In genomic region chrX:11807253-11807882, GRCm38 (mm10) we compare ENCODE assay signal across 8 mouse cellular contexts.
A peak's percentile ranks its signal among the peaks of the same experiment; 100 is the strongest.
DNase-seq lines count a peak whose midpoint lies in the region; ATAC-seq lines count a peak whose summit lies in the region.

No protein-coding gene starts in this region.

- 3% methylated on average over 60 of the region's 71 CpGs for WGBS in forebrain, embryonic 12.5 days
- 3% methylated on average over 63 of the region's 71 CpGs for WGBS in limb, embryonic 10.5 days
- 4% methylated on average over 54 of the region's 71 CpGs for WGBS in midbrain, embryonic 13.5 days

- peak overlapping the region; percentile 36 for H3K4me3 ChIP-seq in forebrain, embryonic 12.5 days (replicated peaks)
- peak overlapping the region; percentile 55 for H3K4me3 ChIP-seq in limb, embryonic 10.5 days
- H3K4me3 ChIP-seq in midbrain, embryonic 13.5 days (replicated peaks): peak overlapping the region; percentile 39

- peaks cover 31% of the 10 kb centered on the region for H3K4me1 ChIP-seq in forebrain, embryonic 12.5 days
- peaks cover 44% of the 10 kb centered on the region for H3K4me1 ChIP-seq in limb, embryonic 10.5 days
- H3K4me1 ChIP-seq in midbrain, embryonic 13.5 days (replicated peaks): peaks cover 26% of the 10 kb centered on the region

- no peaks in the 10 kb centered on the region for H3K9me3 ChIP-seq in forebrain, embryonic 12.5 days
- no peaks in the 10 kb centered on the region for H3K9me3 ChIP-seq in limb, embryonic 10.5 days (replicated peaks)
- no peaks in the 10 kb centered on the region for H3K9me3 ChIP-seq in midbrain, embryonic 13.5 days

- peak; percentile 31 for DNase-seq in cerebellum, adult 11-12 months
- DNase-seq in cerebellum, adult 8-10 months: no peak
- DNase-seq in Muller cell, postnatal 12 days (ENCODE audit: inconsistent ontology term): peak; percentile 59
- DNase-seq in induced T-regulatory cell, adult 2 months (ENCODE audit: low read depth): peak; percentile 19
- peak; percentile 61 for DNase-seq in limb, embryonic 10.5 days (ENCODE audit: low spot score)
- peak; percentile 53 for DNase-seq in testis, postnatal 10 days (ENCODE audit: low spot score)

- H3K4me2 ChIP-seq in forebrain, embryonic 12.5 days: peak overlapping the region; percentile 61
- peak overlapping the region; percentile 61 for H3K4me2 ChIP-seq in midbrain, embryonic 13.5 days (replicated peaks)

- peaks cover 88% of the 10 kb centered on the region for H3K27me3 ChIP-seq in forebrain, embryonic 12.5 days
- peaks cover 100% of the 10 kb centered on the region for H3K27me3 ChIP-seq in limb, embryonic 10.5 days (ENCODE audit: low read depth, poor library complexity, severe bottlenecking)
- peaks cover 80% of the 10 kb centered on the region for H3K27me3 ChIP-seq in midbrain, embryonic 13.5 days

- H3K9ac ChIP-seq in forebrain, embryonic 12.5 days: peak overlapping the region; percentile 45
- H3K9ac ChIP-seq in midbrain, embryonic 13.5 days (replicated peaks): peak overlapping the region; percentile 67

- ATAC-seq in forebrain, embryonic 12.5 days (ENCODE audit: low FRiP score): peak; percentile 85
- peak; percentile 82 for ATAC-seq in midbrain, embryonic 13.5 days

- peak overlapping the region; percentile 78 for H3K27ac ChIP-seq in forebrain, embryonic 12.5 days
- H3K27ac ChIP-seq in limb, embryonic 10.5 days: peak overlapping the region; percentile 90
- peak overlapping the region; percentile 89 for H3K27ac ChIP-seq in midbrain, embryonic 13.5 days

- H3K36me3 ChIP-seq in forebrain, embryonic 12.5 days (replicated peaks): no peaks in the 10 kb centered on the region
- no peaks in the 10 kb centered on the region for H3K36me3 ChIP-seq in limb, embryonic 10.5 days
- no peaks in the 10 kb centered on the region for H3K36me3 ChIP-seq in midbrain, embryonic 13.5 days
